Mouse (Mus musculus) limb, embryonic 13.5 days (tissue): Measurements from ENCODE around the gene Tsen54. TPM values are rescaled to one million over a fixed set of nuclear protein-coding genes. Genes with fewer than 3 reads are reported as not detected.
"Not testable (repeated sequence)": the region's sequence is repeated elsewhere in the genome, so short reads cannot be mapped to it uniquely, and the experiment has no call there.

Experiments used
- ATAC-seq: fragments of 200-750 bp; cut with Nextera tagmentation; 2 replicates; pipeline ENCODE4 v1.8.0; 2017; ENCODE audit warnings: low read depth, moderate number of reproducible peaks, moderate TSS enrichment; ENCODE audit not compliant: low FRiP score
- H3K27ac ChIP-seq: fragments of 300-500 bp; sonication (generic); 2 replicates; pipeline ENCODE4 v1.5.1; 2015; ENCODE audit warnings: inconsistent platforms, mild to moderate bottlenecking, moderate library complexity
- H3K27me3 ChIP-seq: fragments of 300-500 bp; sonication (generic); 2 replicates; pipeline ENCODE4 v1.6.1; 2015; ENCODE audit warnings: mild to moderate bottlenecking, inconsistent platforms
- H3K36me3 ChIP-seq: fragments of 300-500 bp; sonication (generic); 2 replicates; pipeline ENCODE4 v1.6.1; 2015; ENCODE audit warnings: inconsistent platforms, mild to moderate bottlenecking, moderate library complexity
- H3K4me1 ChIP-seq: fragments of 300-500 bp; sonication (generic); 2 replicates; pipeline ENCODE4 v1.6.1; 2015; ENCODE audit warnings: inconsistent platforms
- H3K4me2 ChIP-seq: fragments of 300-500 bp; sonication (generic); replicated peaks from 2 replicates; pipeline ENCODE4 v1.6.1; 2015; ENCODE audit warnings: inconsistent platforms, mild to moderate bottlenecking, moderate library complexity
- H3K4me3 ChIP-seq: fragments of 300-500 bp; sonication (generic); 2 replicates; pipeline ENCODE4 v1.5.1; 2015; ENCODE audit warnings: moderate library complexity, mild to moderate bottlenecking, inconsistent platforms
- H3K9ac ChIP-seq: fragments of 300-500 bp; sonication (generic); 2 replicates; pipeline ENCODE4 v1.6.1; 2015; ENCODE audit warnings: mild to moderate bottlenecking, inconsistent platforms
- H3K9me3 ChIP-seq: fragments of 300-500 bp; sonication (generic); 2 replicates; pipeline ENCODE4 v1.6.1; 2016; ENCODE audit warnings: inconsistent platforms
- WGBS: fragments of 180-500 bp; shearing (Covaris S2); methylation state at CpG from one replicate; pipeline ENCODE4 v1.1.7; 2015; 5-methylcytosine and 5-hydroxymethylcytosine counted together
- microRNA-seq: library from miRNA; unstranded; fragments of <30 nt; microRNA quantifications from one replicate; pipeline ENCODE4, GENCODE M21; 2016
- polyA plus RNA-seq: library from polyadenylated mRNA; unstranded; fragments of >200 nt; fragmentation: Nextera tagmentation; extraction: Ambion mirVana; gene quantifications from 2 replicates; pipeline ENCODE4 v1.2.1, GENCODE M21; 2015

Gene Tsen54
- polyA plus RNA-seq, 1 experiment from 2014 or later = 33.8 TPM

DNA sequence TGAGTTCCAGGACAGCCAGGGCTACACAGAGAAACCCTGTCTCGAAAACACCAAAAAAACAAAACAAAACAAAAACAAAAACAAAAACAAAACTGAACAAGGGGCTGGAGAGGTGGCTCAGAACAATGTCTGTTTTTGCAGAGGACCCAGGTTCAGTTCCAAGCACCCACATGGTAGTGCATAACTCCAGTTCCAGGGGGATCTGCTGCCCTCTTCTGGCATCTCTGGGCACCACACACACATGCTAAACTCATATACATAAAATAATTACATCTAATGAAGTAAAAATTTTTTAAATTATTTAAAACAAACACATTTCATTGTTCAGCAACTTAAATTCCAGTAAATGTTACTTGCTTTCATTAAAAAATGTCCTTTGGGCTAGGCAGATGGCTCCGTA is 31.3 kb downstream of the Tsen54 start:
- WGBS = 90% methylated on average over 2 of the region's 2 CpGs
- peaks cover 14% of the 10 kb centered on the region for H3K4me1 ChIP-seq
- no peak overlapping the region for H3K4me3 ChIP-seq
- no peak overlapping the region for H3K9ac ChIP-seq
- H3K9me3 ChIP-seq = peaks cover 4% of the 10 kb centered on the region; the same call in 1 of the 2 replicates
- no peak overlapping the region for H3K27ac ChIP-seq
- no peak for ATAC-seq
- peaks cover 15% of the 10 kb centered on the region for H3K36me3 ChIP-seq
- no peaks in the 10 kb centered on the region for H3K27me3 ChIP-seq
- H3K4me2 ChIP-seq = no peak overlapping the region

DNA sequence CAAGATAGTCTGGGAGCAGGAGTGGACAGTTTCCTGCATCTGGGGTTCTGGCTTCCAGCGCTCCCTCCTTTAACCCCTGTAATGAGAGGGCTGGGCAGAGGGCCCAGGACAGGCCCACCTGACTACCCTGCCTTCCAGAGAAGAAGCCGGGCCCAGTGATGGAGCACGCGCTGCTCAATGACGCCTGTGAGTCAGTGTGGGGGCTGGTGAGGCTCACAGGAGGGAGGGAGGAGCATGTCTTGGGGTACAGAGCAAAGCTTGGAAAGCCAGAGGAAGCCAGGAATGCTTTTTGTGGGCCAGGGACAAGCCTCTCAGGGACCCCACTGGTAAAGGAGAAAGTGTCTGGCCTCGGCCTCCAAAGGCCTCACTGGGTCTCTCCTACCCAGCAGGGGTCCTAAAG is 40.1 kb downstream of the Tsen54 start:
- no peak overlapping the region for H3K4me3 ChIP-seq
- H3K9me3 ChIP-seq = no peaks in the 10 kb centered on the region
- ATAC-seq = no peak
- peaks cover 40% of the 10 kb centered on the region for H3K27me3 ChIP-seq
- no peak overlapping the region for H3K27ac ChIP-seq
- peaks cover 15% of the 10 kb centered on the region for H3K36me3 ChIP-seq
- H3K4me1 ChIP-seq = peaks cover 10% of the 10 kb centered on the region; the same call in 1 of the 2 replicates
- H3K9ac ChIP-seq = no peak overlapping the region
- no peak overlapping the region for H3K4me2 ChIP-seq
- 84% methylated on average over 6 of the region's 6 CpGs for WGBS

DNA sequence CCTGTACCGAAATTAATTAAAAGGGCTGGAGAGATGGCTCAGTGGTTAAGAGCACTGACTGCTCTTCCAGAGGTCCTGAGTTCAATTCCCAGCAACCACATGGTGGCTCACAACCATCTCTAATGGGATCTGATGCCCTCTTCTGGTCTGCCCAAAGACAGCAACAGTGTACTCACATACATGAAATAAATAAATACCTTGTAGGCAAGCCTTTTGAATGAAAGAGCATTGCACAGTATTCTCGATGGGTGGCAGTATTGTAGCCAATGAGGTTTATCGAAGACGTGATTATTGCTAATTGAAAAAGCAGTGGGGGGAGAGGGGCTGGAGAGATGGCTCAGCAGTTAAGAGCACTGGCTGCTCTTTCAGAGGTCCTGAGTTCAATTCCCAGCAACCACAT is 42.6 kb downstream of the Tsen54 start:
- H3K9ac ChIP-seq, H3K27ac ChIP-seq, H3K36me3 ChIP-seq, H3K4me2 ChIP-seq, H3K9me3 ChIP-seq, ATAC-seq, H3K4me3 ChIP-seq: not testable (repeated sequence)
- Histone ChIP-seq H3K27me3 (peaks cover 65% of the 10 kb centered on the region), H3K4me1 (peaks cover 10% of the 10 kb centered on the region; the same call in 1 of the 2 replicates)
- WGBS = 86% methylated on average over 4 of the region's 4 CpGs

DNA sequence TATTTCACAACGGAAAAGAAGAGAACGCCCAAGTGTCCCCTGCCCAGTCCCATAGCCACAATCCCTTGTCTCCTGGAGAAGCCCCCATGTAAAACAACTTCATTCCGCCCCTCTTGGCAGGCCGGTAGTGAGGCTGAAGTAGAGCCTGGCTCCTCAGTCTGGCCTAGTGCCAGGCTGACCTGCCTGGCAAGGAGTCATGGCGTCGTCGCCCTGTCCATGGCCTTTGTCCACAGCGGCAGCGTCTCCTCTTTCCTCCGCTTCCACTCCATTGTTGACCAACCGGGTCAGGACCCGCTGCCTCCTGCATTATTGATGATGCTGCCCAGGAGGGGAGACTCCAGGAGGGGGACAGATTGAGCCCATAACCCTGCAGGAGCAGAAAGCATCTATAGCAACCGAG is 43.4 kb downstream of the Tsen54 start:
- Histone ChIP-seq H3K4me1 (peaks cover 10% of the 10 kb centered on the region; the same call in 1 of the 2 replicates), H3K4me2 (peak overlapping the region; percentile 68; the same call in 1 of the 2 replicates), H3K27me3 (peaks cover 71% of the 10 kb centered on the region), H3K36me3 (no peaks in the 10 kb centered on the region), H3K27ac (no peak overlapping the region), H3K4me3 (0 out of 2 replicates have a peak overlapping the region, but pooled peaks have one; percentile 47), H3K9me3 (no peaks in the 10 kb centered on the region), H3K9ac (no peak overlapping the region)
- WGBS = 67% methylated on average over 13 of the region's 13 CpGs
- no peak for ATAC-seq

- Histone ChIP-seq H3K4me3 (peak within 1 kb of the TSS; percentile 47), H3K27me3 (peaks cover 72% of the 10 kb centered on the region), H3K4me1 (peaks cover 10% of the 10 kb centered on the region; the same call in 1 of the 2 replicates), H3K9ac (peak within 1 kb of the TSS; percentile 59), H3K36me3 (no peaks in the 10 kb centered on the region), H3K27ac (no peak within 1 kb of the TSS), H3K9me3 (no peaks in the 10 kb centered on the region), H3K4me2 (peak within 1 kb of the TSS; percentile 68)
- WGBS = 12% methylated on average over 27 of the region's 27 CpGs
- ATAC-seq = no peak
Measured at GRCm38 (mm10) chr11:115858354-115858753, 43.8 kb downstream of the Tsen54 start, which contains the start of gene Myo15b. Gene Myo15b (plus strand): TSS chr11:115858406.

- H3K4me3 ChIP-seq = peak overlapping the region; percentile 47
- H3K4me1 ChIP-seq = peaks cover 10% of the 10 kb centered on the region; the same call in 1 of the 2 replicates
- H3K27me3 ChIP-seq = peaks cover 72% of the 10 kb centered on the region
- peak; percentile 79 for ATAC-seq
- peak overlapping the region; percentile 59 for H3K9ac ChIP-seq
- H3K9me3 ChIP-seq = no peaks in the 10 kb centered on the region
- 2% methylated on average over 53 of the region's 75 CpGs for WGBS
- no peaks in the 10 kb centered on the region for H3K36me3 ChIP-seq
- peak overlapping the region; percentile 68 for H3K4me2 ChIP-seq
- no peak overlapping the region for H3K27ac ChIP-seq
Measured at GRCm38 (mm10) chr11:115859143-115859945, 44.8 kb downstream of the Tsen54 start.

GRCm38 (mm10) chr11:115863895-115864294 is 49.4 kb downstream of the Tsen54 start:
- Histone ChIP-seq H3K36me3 (no peaks in the 10 kb centered on the region), H3K4me2 (no peak overlapping the region), H3K9ac (no peak overlapping the region), H3K9me3 (no peaks in the 10 kb centered on the region), H3K27me3 (peaks cover 40% of the 10 kb centered on the region), H3K4me3 (no peak overlapping the region), H3K27ac (no peak overlapping the region), H3K4me1 (peaks cover 6% of the 10 kb centered on the region; the same call in 1 of the 2 replicates)
- ATAC-seq = no peak
- 86% methylated on average over 8 of the region's 8 CpGs for WGBS

- WGBS = 80% methylated on average over 8 of the region's 8 CpGs
- no peak overlapping the region for H3K4me3 ChIP-seq
- no peak overlapping the region for H3K4me2 ChIP-seq
- no peak overlapping the region for H3K9ac ChIP-seq
- no peaks in the 10 kb centered on the region; the same call in 1 of the 2 replicates for H3K9me3 ChIP-seq
- H3K27me3 ChIP-seq = no peaks in the 10 kb centered on the region
- ATAC-seq = no peak
- H3K36me3 ChIP-seq = no peaks in the 10 kb centered on the region
- no peak overlapping the region for H3K27ac ChIP-seq
- H3K4me1 ChIP-seq = no peaks in the 10 kb centered on the region
Measured at GRCm38 (mm10) chr11:115869393-115869792, 54.9 kb downstream of the Tsen54 start.

- Histone ChIP-seq H3K4me1 (no peaks in the 10 kb centered on the region), H3K27me3 (no peaks in the 10 kb centered on the region), H3K4me2 (no peak overlapping the region), H3K9ac (no peak overlapping the region), H3K4me3 (no peak overlapping the region), H3K36me3 (no peaks in the 10 kb centered on the region), H3K27ac (no peak overlapping the region), H3K9me3 (no peaks in the 10 kb centered on the region; the same call in 1 of the 2 replicates)
- WGBS = 62% methylated on average over 4 of the region's 4 CpGs
- ATAC-seq = no peak
Measured at GRCm38 (mm10) chr11:115872437-115872836, 57.9 kb downstream of the Tsen54 start.

Small RNA genes lying within 50 kb of the gene (microRNA-seq; reads per million reads assigned to microRNA genes)
- not detected for gene Mir5621

Other genes with a start within 250 kb of the Tsen54 start
- 91.6 and 93.5 TPM in 2 replicates for gene Mrps7, start 210.8 kb upstream of the Tsen54 start, polyA plus RNA-seq
- gene Gga3, start 210.7 kb upstream of the Tsen54 start, polyA plus RNA-seq = 18.1 and 20.9 TPM in 2 replicates
- 18.8 and 19.8 TPM in 2 replicates for gene Mif4gd, start 201.8 kb upstream of the Tsen54 start, polyA plus RNA-seq
- 28.5 and 30.2 TPM in 2 replicates for gene Slc25a19, start 186.4 kb upstream of the Tsen54 start, polyA plus RNA-seq
- gene Grb2, start 106.1 kb upstream of the Tsen54 start, polyA plus RNA-seq = 96.5 and 102 TPM in 2 replicates
- 22.7 and 31.9 TPM in 2 replicates for gene Tmem94, start 49.3 kb upstream of the Tsen54 start, polyA plus RNA-seq
- gene Caskin2, start 1.1 kb upstream of the Tsen54 start, polyA plus RNA-seq = 15.5 and 19.4 TPM in 2 replicates
- gene Llgl2, start 9.3 kb downstream of the Tsen54 start, polyA plus RNA-seq = 4.8 and 6.0 TPM in 2 replicates
- 0.15 and 0.24 TPM in 2 replicates for gene Myo15b, start 43.7 kb downstream of the Tsen54 start, polyA plus RNA-seq
- gene Smim5, start 85.2 kb downstream of the Tsen54 start, polyA plus RNA-seq = 6.7 and 8.6 TPM in 2 replicates
- gene Smim6, start 97.3 kb downstream of the Tsen54 start, polyA plus RNA-seq = 1.4 TPM in 2 replicates
- 44.2 and 52.1 TPM in 2 replicates for gene Sap30bp, start 118.6 kb downstream of the Tsen54 start, polyA plus RNA-seq
- 22.3 and 23.7 TPM in 2 replicates for gene Recql5, start 118.8 kb downstream of the Tsen54 start, polyA plus RNA-seq
- 5.2 and 6.3 TPM in 2 replicates for gene Itgb4, start 160.0 kb downstream of the Tsen54 start, polyA plus RNA-seq
- gene Galk1, start 198.0 kb downstream of the Tsen54 start, polyA plus RNA-seq = 207 and 211 TPM in 2 replicates
- 2,219 and 2,483 TPM in 2 replicates for gene H3f3b, start 213.2 kb downstream of the Tsen54 start, polyA plus RNA-seq
- gene Unk, start 215.6 kb downstream of the Tsen54 start, polyA plus RNA-seq = 39.4 and 44.8 TPM in 2 replicates